Mouse (Mus musculus): Measurements from ENCODE around the gene Hmcn2.

DNA sequence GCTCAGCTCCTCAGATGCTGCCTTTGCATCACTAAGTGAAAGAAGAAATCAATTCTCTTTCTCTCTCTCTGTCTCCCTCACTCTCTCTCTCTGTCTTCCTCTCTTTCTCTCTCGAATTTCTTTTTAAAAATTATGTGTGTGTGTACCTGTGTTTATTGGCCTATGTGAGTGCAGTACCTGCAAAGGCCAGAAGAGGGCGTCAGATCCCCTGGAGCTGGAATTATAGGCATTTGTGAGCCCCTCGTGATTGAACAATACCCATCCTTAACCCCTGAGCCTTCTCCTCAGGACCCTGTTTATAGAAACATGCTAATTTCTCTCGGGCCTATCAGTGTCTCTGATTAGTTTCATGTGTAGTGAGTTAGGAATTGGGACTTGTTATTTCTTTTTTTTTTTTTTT, 6.0 kb upstream of the Hmcn2 start:
- no peak for TF ChIP-seq CTCF (IDR thresholded peaks at IDR 0.05; ENCODE audit: insufficient read depth, low read depth, low read length)
- TF ChIP-seq POLR2A (IDR thresholded peaks at IDR 0.05; ENCODE audit: insufficient read depth, low read depth, low read length): no peak
